Mouse (Mus musculus) hematopoietic stem cell, adult 5-6 weeks (primary cell): Measurements from ENCODE around the gene Serhl. TPM values are rescaled to one million over a fixed set of nuclear protein-coding genes. Genes with fewer than 3 reads are reported as not detected.

Source experiments
- ATAC-seq, 2 experiments: fragments of 125-278 bp in 1 of 2; replicated peaks in 1 of 2; 2 replicates each; pipeline ENCODE4 v1.8.0; 2016 to 2017; ENCODE audit warnings: inconsistent platforms in 2 of 2, mild to moderate bottlenecking in 2 of 2, moderate number of reproducible peaks in 2 of 2, low read depth in 1 of 2, moderate TSS enrichment in 1 of 2; ENCODE audit not compliant: low FRiP score in 2 of 2, poor library complexity in 2 of 2, severe bottlenecking in 2 of 2, insufficient read depth in 1 of 2, low TSS enrichment in 1 of 2
- total RNA-seq: library from RNA; stranded (forward); fragments of 172-1452, 232-1000 nt; gene quantifications from 2 replicates; pipeline ENCODE4 v1.2.3, GENCODE M21; 2017

The Serhl gene
- total RNA-seq, 1 experiment from 2014 or later, result 39.3 TPM

DNA sequence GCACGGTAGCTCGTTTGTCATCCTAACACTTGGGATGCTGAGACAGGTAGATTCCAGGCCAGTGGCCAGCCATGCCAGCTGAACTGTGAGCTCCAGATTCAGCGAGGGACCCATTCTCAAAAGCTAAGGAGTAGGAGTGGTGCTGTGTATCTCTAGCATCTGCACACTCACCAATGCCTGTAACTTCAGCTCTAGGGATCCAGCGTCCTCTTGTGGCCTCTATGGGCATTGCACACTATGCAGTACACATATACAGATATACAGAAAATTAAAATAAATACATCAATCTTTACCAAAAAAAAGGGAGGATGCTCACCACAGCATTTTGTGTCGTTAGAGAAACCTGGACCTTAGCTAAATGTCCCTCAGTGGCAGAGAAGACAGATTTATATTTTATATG lies 17.6 kb upstream of the Serhl start:
- ATAC-seq, result no peak

- no peak for ATAC-seq
Observed at GRCm38 (mm10) chr15:83074179-83074578, 15.1 kb upstream of the Serhl start.

GRCm38 (mm10) chr15:83075607-83076525 lies 13.4 kb upstream of the Serhl start:
- peak; percentile 38 to 63; a peak in 3 of 4 replicates for ATAC-seq

DNA sequence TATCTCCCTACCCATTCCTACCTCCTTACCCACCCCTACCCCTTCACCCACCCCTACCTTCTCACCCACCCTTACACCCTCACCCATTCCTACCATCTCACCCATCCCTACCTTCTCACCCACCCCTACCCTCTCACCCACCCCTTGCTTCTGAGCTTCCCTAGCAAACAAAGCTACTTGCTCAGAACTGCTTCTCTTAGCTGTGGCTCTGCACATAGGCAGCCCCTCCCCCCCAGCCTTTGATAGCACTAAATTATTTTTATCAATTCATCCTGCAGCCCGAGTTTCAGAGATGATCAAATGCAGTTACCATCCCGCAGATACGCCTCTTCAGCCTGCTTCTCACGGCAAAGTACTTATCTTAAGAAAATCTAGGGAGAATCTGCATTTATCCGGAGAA lies 5.8 kb upstream of the Serhl start:
- no peak for ATAC-seq

DNA sequence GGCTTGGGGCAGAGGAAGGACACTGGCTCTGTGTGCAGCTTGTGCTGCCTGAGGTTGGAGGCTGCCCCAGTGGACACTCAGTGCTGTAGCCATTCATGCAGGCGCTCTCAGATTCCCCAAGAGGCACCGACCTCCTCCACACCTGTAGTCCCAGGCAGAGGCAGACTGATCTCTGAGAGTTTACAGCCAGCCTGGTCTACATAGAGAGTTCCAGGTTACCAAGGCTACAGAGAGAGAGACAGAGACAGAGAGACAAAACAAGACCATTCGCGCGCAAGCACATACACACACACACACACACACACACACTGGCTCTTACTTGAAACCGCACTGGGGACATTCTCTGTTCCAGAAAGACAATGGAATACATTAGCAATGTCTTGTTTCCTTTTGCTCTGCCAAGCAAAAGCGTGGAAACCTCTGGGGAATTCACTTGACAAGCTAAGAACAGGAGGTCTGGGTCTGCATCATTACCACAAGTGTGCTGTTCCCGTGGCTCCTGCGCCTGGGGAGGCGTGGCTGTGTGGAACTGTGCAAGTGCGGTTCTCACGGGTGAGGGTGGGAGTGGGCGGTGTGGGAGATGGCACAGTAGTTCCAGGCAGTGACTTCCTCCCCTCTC lies 5.2 kb upstream of the Serhl start:
- ATAC-seq, result no peak

DNA sequence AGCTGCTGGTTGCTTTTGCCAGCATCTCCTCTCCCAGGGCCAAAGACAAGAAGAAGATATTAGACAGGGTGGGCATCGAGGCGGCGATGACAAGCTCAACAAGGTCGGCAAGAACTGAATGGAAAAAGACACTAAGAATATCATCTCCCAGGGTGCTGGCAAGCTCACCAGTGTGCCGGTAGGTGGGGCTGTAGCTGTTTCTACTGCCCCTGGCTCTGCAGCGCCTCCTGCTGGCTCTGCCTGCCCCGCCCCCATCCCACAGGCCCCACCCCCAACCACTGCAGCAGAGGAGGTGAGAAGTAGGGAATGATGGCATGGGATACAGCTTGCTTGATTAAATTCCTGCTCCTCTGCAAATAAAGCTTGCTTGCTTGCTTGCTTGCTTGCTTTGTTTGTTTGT lies 3.4 kb upstream of the Serhl start:
- peak; percentile 76 for ATAC-seq

- no peak for ATAC-seq
Observed at GRCm38 (mm10) chr15:83086636-83087328, 2.5 kb upstream of the Serhl start.

DNA sequence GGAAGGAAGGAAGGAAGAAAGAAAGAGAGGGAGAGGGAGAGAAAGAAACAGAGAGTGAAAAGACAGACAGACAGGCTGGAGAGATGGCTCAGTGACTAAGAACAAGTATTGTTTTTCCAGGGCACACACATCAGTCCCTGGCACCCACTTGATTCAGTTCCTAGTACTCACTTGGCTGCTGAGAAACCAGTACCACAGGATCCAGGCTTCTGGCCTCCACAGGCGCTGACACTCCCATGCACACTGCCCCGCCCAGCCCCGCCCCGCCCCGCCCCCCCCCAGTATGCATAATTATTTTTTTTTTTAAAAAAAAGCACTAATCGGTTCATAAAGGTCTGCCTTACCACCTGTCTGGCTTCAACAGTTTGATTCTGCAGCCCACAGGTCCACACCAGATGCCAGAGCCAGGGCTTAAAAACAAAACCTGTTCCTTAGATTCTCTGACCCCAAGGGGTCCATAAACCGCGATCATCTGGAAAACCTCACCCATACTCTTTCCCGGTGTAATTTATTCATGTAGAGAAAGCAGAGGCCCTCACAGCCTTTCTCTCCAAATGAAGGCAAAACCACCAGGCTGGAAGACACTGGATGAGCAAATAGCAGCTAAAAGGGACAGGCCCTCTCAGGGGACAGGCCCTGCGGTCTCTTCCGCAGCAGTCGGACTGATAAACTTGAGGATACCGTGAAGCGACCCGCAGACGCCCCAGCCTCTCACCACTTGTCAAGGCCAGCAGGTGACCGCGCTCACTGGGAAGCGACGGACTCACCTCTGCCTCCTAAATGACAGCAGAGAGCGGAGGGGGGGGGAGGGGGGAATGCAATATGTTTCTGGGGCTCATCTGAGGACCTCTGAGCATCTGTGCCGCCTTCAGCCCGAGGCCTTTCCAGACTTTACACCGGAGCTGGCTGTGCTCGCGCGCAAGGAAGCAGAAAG lies 544 bp upstream of the Serhl start:
- no peak for ATAC-seq

DNA sequence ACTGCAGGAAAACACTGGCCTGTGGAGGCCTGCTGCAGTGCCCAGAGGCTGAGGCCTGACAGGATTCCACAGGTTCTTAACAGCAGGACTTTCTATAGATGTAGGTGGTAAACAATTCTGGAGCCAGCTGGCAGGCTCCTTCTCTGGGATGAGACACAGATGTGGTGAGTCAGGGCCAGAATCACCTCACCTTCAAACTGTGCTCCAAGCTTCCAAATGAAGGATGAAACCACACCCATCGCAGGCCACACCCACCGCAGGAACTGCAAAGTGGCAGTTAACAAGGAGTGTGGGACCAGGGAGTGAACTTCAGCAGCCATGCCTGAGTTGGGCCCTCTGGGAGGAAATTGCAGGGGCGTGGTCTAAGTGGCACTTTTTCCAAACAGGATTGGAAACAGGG lies 1.6 kb downstream of the Serhl start:
- no peak for ATAC-seq

DNA sequence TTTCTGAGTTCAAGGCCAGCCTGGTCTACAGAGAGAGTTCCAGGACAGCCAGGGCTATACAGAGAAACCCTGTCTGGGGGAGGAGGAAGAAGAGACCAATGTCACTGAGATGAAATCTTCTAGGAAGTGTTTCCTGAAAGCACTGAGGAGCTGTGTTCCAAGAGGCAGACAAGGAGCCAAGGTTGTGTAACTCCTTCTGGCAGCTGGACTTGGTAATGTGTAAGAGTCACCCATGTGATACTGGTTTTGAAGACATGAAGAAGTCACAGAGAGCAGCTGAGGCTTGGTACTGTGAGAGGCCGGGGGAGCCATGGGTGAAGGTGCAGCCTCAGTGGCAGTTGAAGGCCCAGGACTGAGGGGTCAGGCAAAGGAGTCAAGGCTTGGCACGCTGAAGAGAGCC lies 4.4 kb downstream of the Serhl start:
- no peak for ATAC-seq

DNA sequence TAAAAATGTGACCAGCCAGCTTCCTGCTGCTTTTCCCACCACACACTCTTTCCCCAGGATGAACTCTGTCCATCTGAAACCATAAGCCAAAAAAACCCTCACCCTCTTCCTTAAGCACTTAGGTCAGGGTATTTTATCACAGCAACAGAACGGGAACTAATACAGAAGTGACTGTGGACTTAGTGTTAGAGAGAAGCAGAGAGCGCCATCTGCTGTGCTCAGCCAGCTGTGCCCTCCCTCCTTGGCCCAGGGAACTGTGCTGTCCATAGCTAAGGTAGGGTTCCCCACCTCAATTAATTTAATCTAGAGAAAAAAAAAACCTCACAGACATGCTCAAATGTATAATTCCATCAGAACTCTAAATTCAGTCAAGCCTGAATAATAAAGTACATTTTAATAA lies 6.6 kb downstream of the Serhl start:
- ATAC-seq, result no peak

DNA sequence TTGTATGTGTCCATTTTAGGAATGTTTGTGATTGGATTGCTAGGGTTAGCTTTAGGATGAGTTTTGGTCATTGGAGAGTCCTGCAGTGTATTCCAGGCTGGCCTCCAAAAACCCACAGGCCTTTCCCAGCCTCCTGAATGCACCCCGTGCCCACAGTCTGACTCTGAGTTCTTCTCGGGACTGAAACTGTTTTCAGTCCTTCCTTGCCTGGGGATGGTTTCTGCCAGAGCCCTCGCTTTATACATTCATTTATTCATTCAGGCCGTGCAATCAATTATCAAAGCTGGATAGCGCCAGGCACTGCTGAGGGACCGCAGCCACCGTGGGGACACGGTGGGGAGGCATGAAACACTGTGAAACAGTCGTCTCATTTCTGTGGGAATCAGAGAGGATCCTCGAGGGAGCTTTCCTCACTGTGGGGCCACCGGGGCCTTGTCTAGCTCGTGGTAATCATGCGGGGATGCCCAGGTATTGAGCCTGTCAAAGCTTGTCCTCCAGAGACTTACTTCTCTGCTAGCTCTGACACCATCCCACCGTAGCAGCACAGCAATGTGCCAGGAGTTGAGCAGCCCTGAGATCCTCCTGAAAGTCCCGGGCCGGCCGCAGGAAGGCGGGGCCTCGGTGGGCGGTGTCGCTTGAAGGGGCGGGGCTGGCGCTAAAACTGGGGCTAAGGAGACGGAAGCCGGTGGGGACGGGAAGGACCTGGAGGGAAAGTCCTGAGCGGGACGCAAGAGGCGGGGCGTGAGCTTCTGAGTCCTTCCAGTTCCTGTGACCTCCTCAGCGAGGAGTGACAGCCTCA lies 10.4 kb downstream of the Serhl start:
- ATAC-seq, result peak; percentile 95 to 97

DNA sequence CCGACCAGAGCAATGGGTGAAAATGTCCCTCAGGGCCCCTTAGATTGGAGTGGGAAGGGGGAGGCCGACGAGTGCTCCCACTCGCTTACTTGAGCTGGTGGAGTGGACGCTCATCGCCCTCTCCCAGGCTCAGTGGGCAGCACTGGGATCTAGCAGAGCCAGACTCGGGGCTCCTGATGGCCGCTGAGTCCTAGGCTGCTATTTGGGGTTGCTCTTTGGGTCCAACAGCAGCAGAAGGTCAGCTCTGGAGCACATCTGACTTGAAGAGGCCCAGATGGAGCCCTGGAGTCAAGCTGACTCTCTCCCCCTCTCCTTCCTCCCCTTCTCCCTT lies 11.0 kb downstream of the Serhl start:
- no peak for ATAC-seq

- no peak for ATAC-seq
Observed at GRCm38 (mm10) chr15:83103111-83103510, 13.8 kb downstream of the Serhl start.

DNA sequence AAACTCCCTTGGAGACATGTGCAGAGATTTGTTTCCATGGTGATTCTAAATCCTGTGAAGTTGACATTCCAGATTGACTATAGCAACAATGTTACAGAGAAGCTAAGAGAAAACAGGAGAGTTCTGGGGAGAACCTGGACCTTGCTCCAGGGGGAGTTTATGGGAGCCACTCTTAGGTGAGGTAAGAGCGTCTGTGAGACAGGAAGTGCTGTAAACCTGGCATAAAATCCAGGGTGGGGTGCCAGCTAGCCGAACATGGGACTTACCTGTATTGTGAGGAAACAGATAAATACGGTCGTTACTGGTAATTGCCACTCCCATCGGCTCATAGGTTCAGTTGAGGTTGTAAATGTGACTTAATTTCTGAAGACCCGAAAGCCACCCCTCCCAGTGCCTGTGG lies 17.1 kb downstream of the Serhl start:
- ATAC-seq, result no peak

DNA sequence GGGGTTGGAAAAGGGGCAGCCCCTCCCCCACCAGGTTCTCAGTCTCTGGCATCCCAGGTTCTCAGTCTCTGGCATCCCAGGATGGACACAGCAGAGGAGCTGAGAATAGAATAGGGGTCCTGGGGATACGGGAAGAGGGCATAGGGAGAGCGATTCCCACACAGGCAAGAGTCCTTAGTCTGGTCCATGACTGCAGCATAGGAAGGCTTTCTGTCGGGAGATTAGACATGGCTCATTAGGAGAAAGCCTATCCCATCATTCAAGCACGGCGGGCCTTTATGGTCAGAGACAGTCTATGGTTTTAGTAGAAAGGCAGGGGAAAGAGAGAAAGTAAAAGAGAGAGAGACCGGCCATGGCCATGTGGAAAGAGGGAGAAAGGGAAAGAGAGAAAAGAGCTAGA lies 18.5 kb downstream of the Serhl start:
- ATAC-seq, result no peak

- no peak for ATAC-seq
Observed at GRCm38 (mm10) chr15:83111290-83111689, 22.0 kb downstream of the Serhl start.
